Comparison of ENCODE assay signal across 13 mouse cellular contexts in genomic region chr16:31358991-31359390, GRCm38 (mm10). TPM values are rescaled to one million over a fixed set of nuclear protein-coding genes. Genes with fewer than 3 reads are reported as not detected.
DNase-seq lines count a peak whose midpoint lies in the region; ATAC-seq and TF ChIP-seq lines count a peak whose summit lies in the region.
"Had no signal": no experiment of that assay in that cellular context is flagged by ENCODE, and none has a peak within 500 bp of the region (broad histone marks: within the 10 kb centered on the region; RNA-seq: fewer than 3 reads in every experiment).

No protein-coding gene starts in this region.

- H3K9me3 ChIP-seq in heart, embryonic 13.5 days, result no peaks in the 10 kb centered on the region
- no peaks in the 10 kb centered on the region for H3K9me3 ChIP-seq in ES-Bruce4 (replicated peaks; ENCODE audit: control insufficient read depth, insufficient read depth, low read length, poor library complexity, severe bottlenecking)
- H3K9me3 ChIP-seq in liver, embryonic 13.5 days (replicated peaks), result no peaks in the 10 kb centered on the region
- H3K9me3 ChIP-seq in lung, postnatal 0 days (ENCODE audit: low read length), result no peaks in the 10 kb centered on the region

- H3K27ac ChIP-seq in heart, embryonic 13.5 days (replicated peaks), result no peak overlapping the region
- no peak overlapping the region for H3K27ac ChIP-seq in heart, adult 2 months
- no peak overlapping the region for H3K27ac ChIP-seq in ES-Bruce4 (ENCODE audit: insufficient read depth, low read length)
- H3K27ac ChIP-seq in liver, embryonic 13.5 days, result no peak overlapping the region
- H3K27ac ChIP-seq in lung, postnatal 0 days (ENCODE audit: low read length), result no peak overlapping the region

- peak overlapping the region; percentile 59 for H3K4me2 ChIP-seq in heart, embryonic 13.5 days
- peak overlapping the region; percentile 54 for H3K4me2 ChIP-seq in liver, embryonic 13.5 days
- no peak overlapping the region for H3K4me2 ChIP-seq in lung, postnatal 0 days (replicated peaks; ENCODE audit: low read depth, low read length)

- H3K4me1 ChIP-seq in heart, embryonic 13.5 days, result peaks cover 29% of the 10 kb centered on the region
- no peaks in the 10 kb centered on the region; the same call in 1 of the 2 replicates for H3K4me1 ChIP-seq in heart, adult 2 months (ENCODE audit: control insufficient read depth, insufficient read depth, low read length)
- no peaks in the 10 kb centered on the region for H3K4me1 ChIP-seq in ES-Bruce4 (ENCODE audit: control insufficient read depth, insufficient read depth, low read length)
- H3K4me1 ChIP-seq in liver, embryonic 13.5 days (replicated peaks), result peaks cover 26% of the 10 kb centered on the region
- H3K4me1 ChIP-seq in lung, postnatal 0 days (ENCODE audit: insufficient read depth, low read depth, low read length), result no peaks in the 10 kb centered on the region

- ATAC-seq in heart, embryonic 13.5 days (ENCODE audit: extremely low read depth, insufficient number of reproducible peaks, low FRiP score, low TSS enrichment), result no peak
- peak; percentile 61; the same call in 1 of the 2 replicates for ATAC-seq in liver, embryonic 13.5 days (ENCODE audit: low read depth)
- no peak for ATAC-seq in lung, postnatal 0 days
- ATAC-seq in erythroid progenitor cell, adult 5-6 weeks (replicated peaks; ENCODE audit: low FRiP score, poor library complexity, severe bottlenecking), result no peak

- TF ChIP-seq CTCF in heart, adult 2 months (IDR thresholded peaks at IDR 0.05), result no peak
- TF ChIP-seq CTCF in ES-Bruce4 (IDR thresholded peaks at IDR 0.05; ENCODE audit: low read depth, low read length), result no peak
- no peak for TF ChIP-seq CTCF in lung, postnatal 0 days (IDR thresholded peaks at IDR 0.05)

- H3K27me3 ChIP-seq in heart, embryonic 13.5 days (replicated peaks), result no peaks in the 10 kb centered on the region
- H3K27me3 ChIP-seq in heart, adult 2 months (ENCODE audit: control insufficient read depth, insufficient read depth, low read length), result no peaks in the 10 kb centered on the region
- no peaks in the 10 kb centered on the region for H3K27me3 ChIP-seq in ES-Bruce4 (ENCODE audit: control insufficient read depth, insufficient read depth, low read length, poor library complexity, severe bottlenecking)
- no peaks in the 10 kb centered on the region for H3K27me3 ChIP-seq in liver, embryonic 13.5 days
- no peaks in the 10 kb centered on the region for H3K27me3 ChIP-seq in lung, postnatal 0 days (replicated peaks; ENCODE audit: insufficient read depth, low read length)

- TF ChIP-seq POLR2A in heart, adult 2 months (IDR thresholded peaks at IDR 0.05; ENCODE audit: insufficient read depth, low read depth, low read length), result no peak
- no peak for TF ChIP-seq POLR2A in ES-Bruce4 (IDR thresholded peaks at IDR 0.05; ENCODE audit: insufficient read depth, low read length)

- TF ChIP-seq EP300 in heart, adult 2 months (IDR thresholded peaks at IDR 0.05; ENCODE audit: insufficient read depth, low read depth, low read length), result no peak
- TF ChIP-seq EP300 in ES-Bruce4 (IDR thresholded peaks at IDR 0.05; ENCODE audit: insufficient read depth, low read depth, low read length), result no peak
- TF ChIP-seq EP300 in lung, postnatal 0 days (IDR thresholded peaks at IDR 0.05), result no peak

- WGBS in heart, embryonic 13.5 days, result 13% methylated on average over 9 of the region's 9 CpGs
- 49% methylated on average over 9 of the region's 9 CpGs for WGBS in heart, adult 2 months
- WGBS in liver, embryonic 13.5 days (ENCODE audit: insufficient replicate concordance), result 26% methylated on average over 9 of the region's 9 CpGs
- 38% methylated on average over 9 of the region's 9 CpGs for whole genome bisulfite sequencing in lung, postnatal 0 days

- intact Hi-C loops in heart, adult 2 months (cut with DNase I), result no loop called here

- no peaks in the 10 kb centered on the region for H3K79me2 ChIP-seq in heart, adult 2 months (replicated peaks; ENCODE audit: control insufficient read depth, insufficient read depth, low read length)

- H3K36me3 ChIP-seq in heart, embryonic 13.5 days, result no peaks in the 10 kb centered on the region
- no peaks in the 10 kb centered on the region for H3K36me3 ChIP-seq in heart, adult 2 months (ENCODE audit: control insufficient read depth, insufficient read depth, low read length)
- no peaks in the 10 kb centered on the region for H3K36me3 ChIP-seq in ES-Bruce4 (ENCODE audit: control insufficient read depth, insufficient read depth, low read length, poor library complexity, severe bottlenecking)
- no peaks in the 10 kb centered on the region for H3K36me3 ChIP-seq in liver, embryonic 13.5 days
- no peaks in the 10 kb centered on the region for H3K36me3 ChIP-seq in lung, postnatal 0 days (ENCODE audit: insufficient read depth, low read length)

- H3K4me3 ChIP-seq in heart, embryonic 13.5 days, result peak overlapping the region; percentile 29
- no peak overlapping the region for H3K4me3 ChIP-seq in heart, adult 2 months
- no peak overlapping the region for H3K4me3 ChIP-seq in ES-Bruce4 (ENCODE audit: low read depth, low read length)
- H3K4me3 ChIP-seq in liver, embryonic 13.5 days (replicated peaks), result peak overlapping the region; percentile 25
- no peak overlapping the region for H3K4me3 ChIP-seq in lung, postnatal 0 days (ENCODE audit: low read depth, low read length)

- DNase-seq in heart, adult 2 months, result no peak
- peak; percentile 81 for DNase-seq in ZHBTc4 (ENCODE audit: low read depth, low spot score)
- DNase-seq in liver, embryonic 13.5 days, result peak; percentile 35
- DNase-seq in lung, postnatal 0 days (ENCODE audit: low spot score), result no peak
- no peak for DNase-seq in urinary bladder, adult 18-20 months (ENCODE audit: low spot score in 2 of 2)
- DNase-seq: adrenal gland, postnatal 14 days; kidney, postnatal 14 days; lung, postnatal 36 days had no signal

- H3K9ac ChIP-seq in heart, embryonic 13.5 days, result peak overlapping the region; percentile 44; the same call in 1 of the 2 replicates
- H3K9ac ChIP-seq in heart, adult 2 months (ENCODE audit: low read depth, low read length), result no peak overlapping the region
- peak overlapping the region; percentile 28 for H3K9ac ChIP-seq in ES-Bruce4 (ENCODE audit: low read depth, poor library complexity, severe bottlenecking)
- H3K9ac ChIP-seq in liver, embryonic 13.5 days, result peak overlapping the region; percentile 5; the same call in 1 of the 2 replicates
- no peak overlapping the region for H3K9ac ChIP-seq in lung, postnatal 0 days (replicated peaks; ENCODE audit: low read depth)

RNA-seq across cellular contexts. Expression of gene Apod, which starts 44.4 kb away (rescaled TPM):
- polyA plus RNA-seq in heart, embryonic 13.5 days (2015; fragmentation: Nextera tagmentation; extraction: Ambion mirVana), result 0.23 TPM in 1 of 2 replicates, not detected in the other
- 1 to 10 TPM; 5.3 to 7.5 TPM for total RNA-seq in heart, adult 2 months (2021)
- polyA plus RNA-seq in heart, adult 2 months (2012; rRNA removed), result 4.4 and 4.7 TPM in 2 replicates
- 0.54 TPM in 1 of 2 replicates, not detected in the other for polyA plus RNA-seq in ES-Bruce4 (2011; ENCODE audit: insufficient read depth, insufficient read length, low read depth, missing spikeins)
- 0.14 TPM in 1 of 2 replicates, not detected in the other for polyA plus RNA-seq in liver, embryonic 13.5 days (2015; fragmentation: Nextera tagmentation; extraction: Ambion mirVana)
- 0.96 and 2.1 TPM in 2 replicates for polyA plus RNA-seq in lung, postnatal 0 days (2015; fragmentation: Nextera tagmentation; extraction: Ambion mirVana)
- 2.9 TPM in 1 of 2 replicates, not detected in the other for total RNA-seq in erythroid progenitor cell, adult 5-6 weeks (2015; ENCODE audit: low replicate concordance)
- not detected in 2 replicates for total RNA-seq in erythroid progenitor cell, adult 5-6 weeks (2017; ENCODE audit: low replicate concordance)
- total RNA-seq: common myeloid progenitor, adult 5-6 weeks; monocyte, adult 5-6 weeks had no signal

Comparison
In these comparisons a context has a peak if more than half of its experiments do, and no peak if none do; other contexts are left out.
1. H3K4me3 ChIP-seq: peak in heart, embryonic 13.5 days (single experiment) and liver, embryonic 13.5 days (single experiment); none in heart, adult 2 months (single experiment), ES-Bruce4 (single experiment) and lung, postnatal 0 days (single experiment).
2. H3K9ac ChIP-seq: peak in heart, embryonic 13.5 days (single experiment), ES-Bruce4 (single experiment) and liver, embryonic 13.5 days (single experiment); none in heart, adult 2 months (single experiment) and lung, postnatal 0 days (single experiment).
3. DNase-seq: peak in ZHBTc4 (single experiment) and liver, embryonic 13.5 days (single experiment); none in heart, adult 2 months (0 of 2), lung, postnatal 0 days (single experiment) and urinary bladder, adult 18-20 months (0 of 2).